Mouse (Mus musculus): ENCODE measurements around the gene Ikzf3.

GRCm38 (mm10) chr11:98526824-98527461 is 18.9 kb downstream of the Ikzf3 start:
- TF ChIP-seq CTCF (IDR thresholded peaks at IDR 0.05; ENCODE audit: borderline replicate concordance, extremely low read depth, insufficient read depth, insufficient read length) (no peak), POLR2A (IDR thresholded peaks at IDR 0.05; ENCODE audit: borderline replicate concordance, extremely low read depth, insufficient read depth, insufficient read length, poor library complexity, severe bottlenecking) (no peak)

Data from brain, embryonic 14.5 days (tissue).